Mouse (Mus musculus): ENCODE measurements around the gene Six5.

DNA sequence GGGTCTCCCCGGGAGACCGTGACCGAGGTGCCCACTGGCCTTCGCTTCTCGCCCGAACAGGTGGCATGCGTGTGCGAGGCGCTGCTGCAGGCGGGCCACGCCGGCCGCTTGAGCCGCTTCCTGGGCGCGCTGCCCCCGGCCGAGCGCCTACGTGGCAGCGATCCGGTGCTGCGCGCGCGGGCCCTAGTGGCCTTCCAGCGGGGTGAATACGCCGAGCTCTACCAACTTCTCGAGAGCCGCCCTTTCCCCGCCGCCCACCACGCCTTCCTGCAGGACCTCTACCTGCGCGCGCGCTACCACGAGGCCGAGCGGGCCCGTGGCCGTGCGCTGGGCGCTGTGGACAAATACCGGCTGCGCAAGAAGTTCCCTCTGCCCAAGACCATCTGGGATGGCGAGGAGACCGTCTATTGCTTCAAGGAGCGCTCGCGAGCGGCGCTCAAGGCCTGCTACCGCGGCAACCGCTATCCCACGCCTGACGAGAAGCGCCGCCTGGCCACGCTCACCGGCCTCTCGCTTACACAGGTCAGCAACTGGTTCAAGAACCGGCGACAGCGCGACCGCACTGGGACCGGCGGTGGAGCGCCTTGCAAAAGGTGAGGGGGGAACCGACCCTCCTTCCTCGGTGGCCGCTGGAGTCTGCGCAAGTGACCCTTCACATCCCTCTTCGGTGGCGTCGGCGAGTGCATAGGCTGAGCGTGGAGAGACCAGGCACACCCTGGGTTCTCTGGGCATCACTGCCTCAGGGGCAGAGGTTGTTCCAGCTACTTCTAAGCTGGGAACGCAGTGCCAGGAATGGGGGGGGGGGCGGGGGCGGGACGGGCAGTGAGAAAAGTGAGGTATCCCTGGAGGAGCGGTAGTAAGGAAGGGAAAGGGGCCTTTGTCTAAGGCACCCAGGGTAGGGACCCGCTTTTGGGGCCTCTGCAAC, 694 bp downstream of the Six5 start:
- TF ChIP-seq CTCF (IDR thresholded peaks at IDR 0.05; ENCODE audit: insufficient read depth, low read length) (no peak), POLR2A (IDR thresholded peaks at IDR 0.05; ENCODE audit: borderline replicate concordance, extremely low read depth, low read depth, low read length) (peak; percentile 12; the same call in 1 of the 2 replicates)

Data from lung, adult 2 months (tissue).